ENCODE assay signal across 8 mouse cellular contexts in the genomic region with DNA sequence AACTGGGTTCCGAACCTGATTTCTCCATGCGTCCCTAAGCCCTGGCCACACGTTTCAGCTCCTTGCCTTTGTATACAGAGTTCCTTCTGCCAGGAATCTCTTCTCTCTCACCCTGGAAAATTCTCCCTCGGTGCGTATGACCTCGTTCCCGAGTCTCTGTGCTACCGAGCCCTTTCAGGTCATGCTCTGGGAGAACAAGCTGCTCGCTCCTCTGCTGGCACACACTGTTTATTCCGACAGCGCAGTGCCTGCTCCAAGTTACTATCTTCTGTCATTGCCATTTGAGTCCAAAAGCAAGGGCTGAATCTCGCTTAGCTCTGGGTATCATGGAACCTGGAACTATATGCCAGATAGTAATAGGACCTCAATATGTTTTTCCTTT. TPM values are rescaled to one million over a fixed set of nuclear protein-coding genes. Genes with fewer than 3 reads are reported as not detected.
DNase-seq lines count a peak whose midpoint lies in the region; ATAC-seq lines count a peak whose summit lies in the region.

No protein-coding gene starts in this region.

- 67% methylated on average over 12 of the region's 12 CpGs for WGBS in heart, embryonic 12.5 days
- 36% methylated on average over 12 of the region's 12 CpGs for WGBS in lung, embryonic 15.5 days

- peaks cover 4% of the 10 kb centered on the region; the same call in 1 of the 2 replicates for H3K9me3 ChIP-seq in heart, embryonic 12.5 days (replicated peaks)
- H3K9me3 ChIP-seq in lung, embryonic 15.5 days, result no peaks in the 10 kb centered on the region

- DNase-seq in heart, adult 18-20 months, result peak; percentile 68 to 71
- DNase-seq in cerebellum, adult 11 months, result peak; percentile 39
- DNase-seq in heart, adult 9 months (ENCODE audit: low spot score in 2 of 2), result peak; percentile 36 to 56
- no peak for DNase-seq in urinary bladder, postnatal 10 days (ENCODE audit: low spot score)
- DNase-seq in urinary bladder, adult 2 months (ENCODE audit: low spot score), result no peak
- DNase-seq in liver, result no peak

- no peak for ATAC-seq in heart, embryonic 12.5 days (ENCODE audit: insufficient number of reproducible peaks, low FRiP score)
- 0 out of 2 replicates have a peak, but pooled peaks have one; percentile 54 for ATAC-seq in lung, embryonic 15.5 days (ENCODE audit: borderline replicate concordance, extremely low read depth, low FRiP score, low TSS enrichment)

- H3K27me3 ChIP-seq in heart, embryonic 12.5 days (replicated peaks), result no peaks in the 10 kb centered on the region
- H3K27me3 ChIP-seq in lung, embryonic 15.5 days, result no peaks in the 10 kb centered on the region

- H3K9ac ChIP-seq in heart, embryonic 12.5 days, result no peak overlapping the region
- H3K9ac ChIP-seq in lung, embryonic 15.5 days, result no peak overlapping the region

- peaks cover 13% of the 10 kb centered on the region; the same call in 1 of the 2 replicates for H3K4me1 ChIP-seq in heart, embryonic 12.5 days (replicated peaks)
- H3K4me1 ChIP-seq in lung, embryonic 15.5 days, result no peaks in the 10 kb centered on the region

- H3K27ac ChIP-seq in heart, embryonic 12.5 days (ENCODE audit: poor library complexity, severe bottlenecking), result no peak overlapping the region
- H3K27ac ChIP-seq in lung, embryonic 15.5 days, result peak overlapping the region; percentile 86

- no peak overlapping the region for H3K4me3 ChIP-seq in heart, embryonic 12.5 days
- H3K4me3 ChIP-seq in lung, embryonic 15.5 days, result no peak overlapping the region

- H3K4me2 ChIP-seq in heart, embryonic 12.5 days, result no peak overlapping the region
- H3K4me2 ChIP-seq in lung, embryonic 15.5 days, result peak overlapping the region; percentile 42

- no peaks in the 10 kb centered on the region for H3K36me3 ChIP-seq in heart, embryonic 12.5 days
- no peaks in the 10 kb centered on the region for H3K36me3 ChIP-seq in lung, embryonic 15.5 days

RNA-seq across cellular contexts. Expression of a gene that starts 31.4 kb away (rescaled TPM):
- 10 to 100 TPM; 22.0 to 23.9 TPM for total RNA-seq in heart, adult 18-20 months (2021)
- polyA plus RNA-seq in heart, embryonic 12.5 days (2016; fragmentation: Nextera tagmentation; extraction: Ambion mirVana), result 36.3 and 38.1 TPM in 2 replicates
- polyA plus RNA-seq in lung, embryonic 15.5 days (2015; fragmentation: Nextera tagmentation; extraction: Ambion mirVana), result 37.0 and 39.0 TPM in 2 replicates
- 16.9 and 21.6 TPM in 2 replicates for polyA plus RNA-seq in urinary bladder, adult 2 months (2012; rRNA removed)

RNA-seq across cellular contexts. Expression of a gene that starts 31.5 kb away (rescaled TPM):
- total RNA-seq in heart, adult 18-20 months (2021), result 100 to 1,000 TPM in 1 of 2 experiments, 10 to 100 TPM in 1; 79.8 to 103 TPM
- polyA plus RNA-seq in heart, embryonic 12.5 days (2016; fragmentation: Nextera tagmentation; extraction: Ambion mirVana), result 801 and 858 TPM in 2 replicates
- 1,537 and 1,564 TPM in 2 replicates for polyA plus RNA-seq in lung, embryonic 15.5 days (2015; fragmentation: Nextera tagmentation; extraction: Ambion mirVana)
- 230 and 291 TPM in 2 replicates for polyA plus RNA-seq in urinary bladder, adult 2 months (2012; rRNA removed)

Comparison
In these comparisons a context has a peak if more than half of its experiments do, and no peak if none do; other contexts are left out.
1. DNase-seq: peak in heart, adult 18-20 months (2 of 2), cerebellum, adult 11 months (single experiment) and heart, adult 9 months (2 of 2); none in urinary bladder, postnatal 10 days (single experiment), urinary bladder, adult 2 months (single experiment) and liver (single experiment).